Mouse (Mus musculus) heart, adult 18-20 months (tissue): Measurements from ENCODE around the gene Pros1. TPM values are rescaled to one million over a fixed set of nuclear protein-coding genes. Genes with fewer than 3 reads are reported as not detected.

ENCODE experiments used
- microRNA-seq, 2 experiments: library from miRNA; unstranded; fragments of <30 nt; microRNA quantifications; one replicate each; pipeline ENCODE4 v1.2.0; 2022
- total RNA-seq, 2 experiments: library from RNA; stranded (reverse); gene quantifications; 2 replicates each; pipeline ENCODE4 v1.2.3; 2021

The Pros1 gene
- total RNA-seq, 2 experiments from 2014 or later: 15.4 to 17.6 TPM

Small RNAs within 50 kb of the gene (microRNA-seq; reads per million reads assigned to microRNA genes)
- 0 reads per million in 2 experiments for gene Gm25986

Other genes starting within 250 kb of the Pros1 start
- gene Nsun3, start 67.5 kb upstream of the Pros1 start, total RNA-seq: 1 to 10 TPM; 4.8 to 7.0 TPM
- not detected for gene Stx19, start 39.6 kb upstream of the Pros1 start, total RNA-seq
- gene Arl13b, start 7.3 kb upstream of the Pros1 start, total RNA-seq: 1 to 10 TPM; 8.8 to 9.1 TPM